Mouse (Mus musculus) olfactory bulb, adult 2 months (tissue): ENCODE data around the gene Eno3.

ENCODE experiments used
- CTCF ChIP-seq: fragments of 200-500 bp; IDR thresholded peaks from 2 replicates; pipeline ENCODE4 v1.5.1; 2012; ENCODE audit warnings: low read depth, mild to moderate bottlenecking, low read length, moderate library complexity; ENCODE audit not compliant: insufficient read depth
- POLR2A ChIP-seq: fragments of 200-500 bp; IDR thresholded peaks from 2 replicates; pipeline ENCODE4 v1.6.1; 2012; ENCODE audit warnings: mild to moderate bottlenecking, low read depth, low read length, moderate library complexity; ENCODE audit not compliant: insufficient read depth

DNA sequence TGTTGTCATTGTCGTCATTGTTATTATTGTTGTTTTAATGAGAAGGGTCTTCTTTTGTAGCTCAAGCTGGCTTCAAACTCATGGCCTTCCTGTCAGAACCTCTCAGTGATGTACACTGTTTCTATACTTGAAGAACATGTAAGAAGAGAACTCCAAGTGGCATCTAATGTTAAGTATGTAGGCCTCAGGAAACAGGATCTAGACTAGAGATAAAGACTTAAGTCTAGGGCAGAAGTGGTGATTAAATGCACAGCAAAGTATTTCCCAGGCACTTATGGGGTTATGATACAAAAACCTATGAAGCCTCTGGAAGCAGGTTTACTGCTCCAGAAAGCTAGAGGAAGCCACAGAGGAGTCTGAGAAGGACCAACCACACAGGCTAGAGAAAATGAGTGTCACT lies 18.7 kb upstream of the Eno3 start:
- TF ChIP-seq CTCF (no peak), POLR2A (no peak)
